In genomic region chr19:5367455-5367854, GRCm38 (mm10) we compare ENCODE assay signal across 8 mouse cellular contexts. TPM values are rescaled to one million over a fixed set of nuclear protein-coding genes. Genes with fewer than 3 reads are reported as not detected.
DNase-seq lines count a peak whose midpoint lies in the region; ATAC-seq and TF ChIP-seq lines count a peak whose summit lies in the region.

No protein-coding gene starts in this region.

- peak overlapping the region; percentile 89 for H3K9ac ChIP-seq in limb, embryonic 11.5 days (ENCODE audit: low read length)

- H3K27me3 ChIP-seq in cerebellum, adult 2 months (ENCODE audit: control insufficient read depth, insufficient read depth, low read length): no peaks in the 10 kb centered on the region
- H3K27me3 ChIP-seq in limb, embryonic 11.5 days (ENCODE audit: control insufficient read depth, insufficient read depth, low read length): no peaks in the 10 kb centered on the region

- H3K27ac ChIP-seq in cerebellum, adult 2 months (ENCODE audit: insufficient read depth, low read length): no peak overlapping the region
- H3K27ac ChIP-seq in limb, embryonic 11.5 days (replicated peaks; ENCODE audit: low read depth, low read length): no peak overlapping the region
- H3K27ac ChIP-seq in olfactory bulb, adult 2 months (ENCODE audit: insufficient read depth, low read depth, low read length): no peak overlapping the region

- ATAC-seq in limb, embryonic 11.5 days (ENCODE audit: insufficient number of reproducible peaks, low FRiP score, low TSS enrichment, low read depth): no peak

- intact Hi-C loops in left cerebral cortex, postnatal 14 days (cut with DNase I): no loop called here

- no peaks in the 10 kb centered on the region for H3K9me3 ChIP-seq in limb, embryonic 11.5 days (ENCODE audit: control insufficient read depth, low read length)

- H3K36me3 ChIP-seq in limb, embryonic 11.5 days (ENCODE audit: control insufficient read depth, insufficient read depth, low read length): peaks cover 28% of the 10 kb centered on the region

- peaks cover 3% of the 10 kb centered on the region; the same call in 1 of the 2 replicates for H3K4me1 ChIP-seq in cerebellum, adult 2 months (ENCODE audit: control insufficient read depth, insufficient read depth, low read length)
- peaks cover 15% of the 10 kb centered on the region for H3K4me1 ChIP-seq in limb, embryonic 11.5 days (ENCODE audit: control insufficient read depth, insufficient read depth, low read length)
- H3K4me1 ChIP-seq in olfactory bulb, adult 2 months (ENCODE audit: control insufficient read depth, insufficient read depth, low read length): peaks cover 15% of the 10 kb centered on the region

- peak overlapping the region; percentile 67 for H3K4me3 ChIP-seq in cerebellum, adult 2 months (replicated peaks; ENCODE audit: insufficient read depth, low read depth, low read length)
- H3K4me3 ChIP-seq in limb, embryonic 11.5 days (ENCODE audit: low read depth, low read length): peak overlapping the region; percentile 99
- peak overlapping the region; percentile 98 for H3K4me3 ChIP-seq in olfactory bulb, adult 2 months (ENCODE audit: insufficient read depth, low read depth, low read length)

- DNase-seq in cerebellum, adult 2 months: no peak
- DNase-seq in cerebellum, postnatal 10 days: no peak
- DNase-seq in thymus, postnatal 4 days: peak; percentile 44
- no peak for DNase-seq in thymus, adult 18-20 months
- DNase-seq in limb, embryonic 11.5 days (ENCODE audit: low spot score): no peak
- no peak for DNase-seq in cerebellum, adult 9-10 months
- DNase-seq in left cerebral cortex, postnatal 14 days (ENCODE audit: low spot score in 2 of 2): no peak

- peak overlapping the region; percentile 78 for H3K4me2 ChIP-seq in limb, embryonic 11.5 days (ENCODE audit: low read depth, severe bottlenecking)

- TF ChIP-seq POLR2A in cerebellum, adult 2 months (IDR thresholded peaks at IDR 0.05; ENCODE audit: borderline replicate concordance, insufficient read depth, low read length): no peak
- TF ChIP-seq POLR2A in olfactory bulb, adult 2 months (IDR thresholded peaks at IDR 0.05; ENCODE audit: insufficient read depth, low read depth, low read length): no peak

- TF ChIP-seq CTCF in cerebellum, adult 2 months (IDR thresholded peaks at IDR 0.05; ENCODE audit: borderline replicate concordance, insufficient read depth, low read depth, low read length): no peak
- no peak for TF ChIP-seq CTCF in olfactory bulb, adult 2 months (IDR thresholded peaks at IDR 0.05; ENCODE audit: insufficient read depth, low read depth, low read length)

- WGBS in cerebellum, adult 2 months: 11% methylated on average over 11 of the region's 11 CpGs
- 10% methylated on average over 11 of the region's 11 CpGs for WGBS in limb, embryonic 11.5 days
- 9% methylated on average over 11 of the region's 11 CpGs for WGBS in olfactory bulb, adult 2 months

RNA-seq across cellular contexts. Expression of gene Banf1, which starts 0.5 kb away (rescaled TPM):
- 88.7 and 96.0 TPM in 2 replicates for polyA plus RNA-seq in cerebellum, adult 2 months (2012; rRNA removed)
- 522 and 532 TPM in 2 replicates for polyA plus RNA-seq in limb, embryonic 11.5 days (2014; fragmentation: Nextera tagmentation; extraction: Ambion mirVana)
- not detected in 2 replicates for polyA plus RNA-seq in olfactory bulb, adult 2 months (2012; ENCODE audit: insufficient read depth, insufficient read length, low replicate concordance, missing spikeins)
- total RNA-seq in left cerebral cortex, postnatal 14 days (2021): 10 to 100 TPM; 91.6 to 99.4 TPM

RNA-seq across cellular contexts. Expression of gene Eif1ad, which starts 0.9 kb away (rescaled TPM):
- polyA plus RNA-seq in cerebellum, adult 2 months (2012; rRNA removed): 28.0 and 30.6 TPM in 2 replicates
- 78.9 and 89.3 TPM in 2 replicates for polyA plus RNA-seq in limb, embryonic 11.5 days (2014; fragmentation: Nextera tagmentation; extraction: Ambion mirVana)
- polyA plus RNA-seq in olfactory bulb, adult 2 months (2012; ENCODE audit: insufficient read depth, insufficient read length, low replicate concordance, missing spikeins): not detected in 2 replicates
- total RNA-seq in left cerebral cortex, postnatal 14 days (2021): 10 to 100 TPM; 24.3 to 24.5 TPM

RNA-seq across cellular contexts. Expression of gene Cst6, which starts 18.1 kb away (rescaled TPM):
- polyA plus RNA-seq in cerebellum, adult 2 months (2012; rRNA removed): 15.4 and 19.0 TPM in 2 replicates
- 0.64 and 1.2 TPM in 2 replicates for polyA plus RNA-seq in limb, embryonic 11.5 days (2014; fragmentation: Nextera tagmentation; extraction: Ambion mirVana)
- not detected in 2 replicates for polyA plus RNA-seq in olfactory bulb, adult 2 months (2012; ENCODE audit: insufficient read depth, insufficient read length, low replicate concordance, missing spikeins)
- total RNA-seq in left cerebral cortex, postnatal 14 days (2021): 10 to 100 TPM; 15.4 to 17.9 TPM

RNA-seq across cellular contexts. Expression of gene Sart1, which starts 21.0 kb away (rescaled TPM):
- polyA plus RNA-seq in cerebellum, adult 2 months (2012; rRNA removed): 77.5 and 86.5 TPM in 2 replicates
- polyA plus RNA-seq in limb, embryonic 11.5 days (2014; fragmentation: Nextera tagmentation; extraction: Ambion mirVana): 87.1 and 92.5 TPM in 2 replicates
- not detected in 2 replicates for polyA plus RNA-seq in olfactory bulb, adult 2 months (2012; ENCODE audit: insufficient read depth, insufficient read length, low replicate concordance, missing spikeins)
- total RNA-seq in left cerebral cortex, postnatal 14 days (2021): 10 to 100 TPM; 84.0 to 85.4 TPM

RNA-seq across cellular contexts. Expression of gene Catsper1, which starts 31.9 kb away (rescaled TPM):
- not detected in 2 replicates for polyA plus RNA-seq in cerebellum, adult 2 months (2012; rRNA removed)
- not detected in 2 replicates for polyA plus RNA-seq in limb, embryonic 11.5 days (2014; fragmentation: Nextera tagmentation; extraction: Ambion mirVana)
- not detected in 2 replicates for polyA plus RNA-seq in olfactory bulb, adult 2 months (2012; ENCODE audit: insufficient read depth, insufficient read length, low replicate concordance, missing spikeins)
- total RNA-seq in left cerebral cortex, postnatal 14 days (2021): not detected

Comparison
In these comparisons a context has a peak if more than half of its experiments do, and no peak if none do; other contexts are left out.
1. RNA of gene Banf1, which starts 0.5 kb away (polyA plus RNA-seq): 522 to 532 TPM in limb, embryonic 11.5 days and 88.7 to 96.0 TPM in cerebellum, adult 2 months; not detected in olfactory bulb, adult 2 months; every median in the first group is over 10 times any median in the second.
2. Peak in every context shown above with its lines, with median percentiles within 50 percentile points of each other: H3K4me3 ChIP-seq.